Mouse (Mus musculus): Measurements from ENCODE around the gene Phyhd1. TPM values are rescaled to one million over a fixed set of nuclear protein-coding genes. Genes with fewer than 3 reads are reported as not detected.

Phyhd1 gene
- polyA plus RNA-seq, 1 experiment, result 62.7 TPM

DNA sequence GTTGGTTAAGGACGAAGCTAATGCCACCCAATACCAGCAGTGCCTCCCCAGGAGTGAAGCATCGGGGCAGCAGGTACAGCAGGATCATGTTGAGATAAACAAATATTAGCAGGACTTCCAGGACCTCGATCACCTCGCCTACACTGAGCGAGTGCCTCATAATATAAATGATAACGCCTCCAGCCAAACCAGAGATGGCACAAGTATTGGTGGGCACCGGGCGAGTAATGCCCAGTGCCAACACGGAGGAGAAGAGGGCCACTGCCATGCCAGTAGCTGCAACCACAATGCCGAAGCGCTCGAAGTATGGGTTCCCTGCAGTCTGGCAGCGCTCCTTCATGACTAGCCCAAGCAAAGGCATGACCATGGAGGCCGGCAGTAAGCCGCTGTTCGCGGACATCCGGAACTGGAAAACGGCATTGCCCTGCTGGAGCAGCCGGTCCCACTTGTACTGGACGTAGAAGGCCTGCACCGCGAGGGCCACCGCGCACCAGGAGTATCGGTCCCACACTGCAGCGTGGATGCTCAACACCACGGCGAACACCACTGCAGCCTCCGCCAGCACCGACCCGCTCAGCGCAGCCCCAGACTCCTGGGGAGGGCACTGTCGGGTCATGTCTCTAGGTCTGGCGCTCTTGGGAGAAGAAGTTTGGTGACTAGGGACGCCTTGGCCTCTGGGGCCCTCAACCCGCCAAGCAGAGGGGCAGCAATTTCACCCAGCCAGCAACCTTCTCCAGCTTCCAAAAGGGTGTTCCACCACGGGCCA lies 19.6 kb downstream of the Phyhd1 start:
- DNase-seq (ENCODE audit: low read depth), result no peak

DNA sequence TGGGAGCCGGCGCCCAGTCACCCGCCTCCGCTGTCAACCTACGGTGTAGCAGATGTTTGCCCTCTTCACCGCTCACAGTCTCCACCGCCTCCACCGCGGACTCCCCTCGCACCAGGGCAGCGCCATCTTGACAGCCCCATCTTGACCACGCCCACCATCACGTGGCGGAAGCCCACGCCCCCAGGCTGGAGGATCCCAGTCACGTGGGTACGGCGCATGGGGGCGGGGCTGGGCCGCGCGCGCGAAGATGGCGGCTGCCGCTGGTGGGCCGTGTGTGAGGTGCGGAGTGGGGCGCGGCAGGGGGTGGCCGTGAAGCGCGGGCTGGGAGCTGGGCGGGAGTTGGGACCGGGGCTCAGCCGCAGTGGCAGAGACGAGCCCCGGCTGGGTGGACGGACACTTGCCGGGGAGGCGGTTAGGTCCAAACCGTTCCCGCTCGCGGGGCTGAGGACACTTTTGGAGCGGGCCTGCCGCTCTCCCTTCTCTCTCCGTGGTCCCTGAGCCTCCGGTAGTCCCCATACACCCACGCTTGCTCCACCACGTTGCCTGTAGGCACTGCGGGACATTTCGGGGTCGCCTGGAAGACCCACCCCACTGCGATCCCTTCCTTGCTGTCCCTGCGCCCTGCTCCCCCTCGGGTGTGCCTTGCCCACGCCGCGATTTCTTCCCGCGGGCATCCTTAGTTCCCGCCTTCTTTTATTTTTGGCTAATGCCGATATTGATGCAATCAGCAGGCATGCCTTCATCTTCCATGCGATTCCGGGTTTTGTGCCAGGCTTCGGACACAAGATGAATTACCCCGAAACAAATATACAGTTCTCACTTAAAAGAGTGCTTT lies 20.4 kb downstream of the Phyhd1 start, which contains the start of the genes Dolk and Nup188:
TSS of gene Dolk (minus strand) at position 143 of the 835 bp plus-strand sequence.
TSS of gene Nup188 (plus strand) at position 206 of the 835 bp plus-strand sequence.
- no peak for DNase-seq (ENCODE audit: low read depth)

DNA sequence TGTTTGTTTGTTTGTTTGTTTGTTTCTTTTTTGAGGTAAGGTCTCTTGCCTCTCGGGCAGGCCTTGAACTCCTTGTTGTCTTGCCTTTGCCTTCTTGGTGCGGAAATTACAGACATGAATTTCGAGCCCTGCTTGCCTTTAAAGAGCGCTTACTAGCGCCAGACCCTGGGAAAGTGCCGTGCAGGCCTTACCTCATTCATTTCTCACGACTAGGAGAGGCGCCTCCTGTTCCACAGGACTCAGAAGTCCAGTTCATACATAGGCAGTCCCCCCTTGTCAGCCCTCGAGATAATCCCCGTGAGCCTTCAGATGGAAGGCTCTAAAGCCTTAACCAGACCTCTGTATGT lies 21.0 kb downstream of the Phyhd1 start:
- no peak for DNase-seq (ENCODE audit: low read depth)

DNA sequence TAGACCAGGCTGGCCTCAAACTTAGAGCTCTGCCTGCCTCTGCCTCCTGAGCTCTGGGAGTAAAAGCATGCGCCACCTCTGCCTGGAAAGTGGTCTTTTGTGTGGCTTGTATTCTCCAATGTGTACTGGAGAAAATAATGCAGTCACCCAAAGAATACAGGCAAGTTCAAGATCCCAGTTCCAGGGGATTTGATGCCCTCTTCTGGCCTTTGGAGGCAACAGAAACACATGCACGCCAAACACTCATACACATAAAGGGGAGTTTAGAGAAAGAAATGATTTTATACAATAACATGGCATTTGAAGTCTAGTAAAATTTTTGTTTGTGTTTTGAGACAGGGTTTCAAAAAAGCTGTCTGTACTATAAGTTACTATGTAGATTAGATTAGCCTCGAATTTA lies 33.5 kb downstream of the Phyhd1 start:
- DNase-seq (ENCODE audit: low read depth), result no peak

DNA sequence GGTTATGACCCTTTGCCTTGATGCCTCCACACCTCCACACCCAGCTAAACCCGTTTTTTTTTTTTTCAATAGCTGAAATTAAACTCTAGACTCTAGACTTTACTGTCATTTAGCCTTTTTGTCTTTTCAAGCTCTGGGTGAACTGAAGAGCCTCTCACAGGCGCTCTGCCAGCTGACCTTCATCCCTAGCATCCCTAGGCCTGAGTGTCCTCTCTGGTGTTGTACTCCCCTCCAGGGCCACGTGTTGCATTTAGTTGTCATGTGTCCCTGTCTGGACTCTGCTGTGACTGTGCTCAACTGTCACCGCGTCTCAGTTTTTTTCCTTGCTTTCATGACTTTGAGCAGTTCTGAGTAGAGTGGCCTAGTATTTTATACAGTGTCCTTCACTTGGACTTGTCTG lies 34.0 kb downstream of the Phyhd1 start:
- DNase-seq (ENCODE audit: low read depth), result no peak

DNA sequence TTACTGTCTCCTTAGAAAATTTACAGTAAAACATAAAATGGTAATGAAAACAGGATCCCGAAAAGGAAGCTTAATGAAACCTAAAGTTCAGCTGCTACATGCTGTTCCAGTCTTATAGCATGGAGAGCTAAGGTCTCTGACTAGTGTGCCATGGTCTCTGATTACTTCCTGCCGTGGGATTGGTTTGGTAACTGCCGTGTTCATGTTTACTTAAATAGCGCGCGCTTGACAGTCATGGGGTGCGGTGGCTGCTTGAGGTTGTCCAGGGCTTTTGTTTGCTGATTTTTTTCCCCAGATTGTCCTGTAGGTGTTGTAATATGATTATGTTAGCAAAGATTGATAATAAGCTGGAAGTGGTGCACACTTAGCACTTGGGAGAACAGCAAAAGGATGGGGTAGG lies 40.1 kb downstream of the Phyhd1 start:
- DNase-seq (ENCODE audit: low read depth), result no peak

DNA sequence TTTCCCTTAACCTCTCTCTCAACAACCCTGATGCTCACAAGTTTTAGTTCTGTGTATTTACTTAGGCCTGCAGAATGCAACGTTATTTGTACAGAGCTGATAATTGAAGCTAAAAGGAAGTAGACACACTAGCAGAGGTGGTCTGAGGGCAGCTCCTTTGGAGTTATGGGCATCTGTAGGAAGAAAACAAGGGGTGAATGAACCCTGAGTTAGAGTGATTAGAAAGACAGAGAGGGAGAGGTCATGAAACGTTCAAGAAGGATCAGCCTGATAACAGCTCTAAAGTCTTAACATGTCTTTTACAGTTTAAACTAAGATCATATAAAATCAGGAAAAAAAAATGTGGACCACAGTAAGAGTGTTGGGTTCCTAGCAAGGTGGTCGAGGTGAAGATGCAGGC lies 43.3 kb downstream of the Phyhd1 start:
- DNase-seq (ENCODE audit: low read depth), result no peak

DNA sequence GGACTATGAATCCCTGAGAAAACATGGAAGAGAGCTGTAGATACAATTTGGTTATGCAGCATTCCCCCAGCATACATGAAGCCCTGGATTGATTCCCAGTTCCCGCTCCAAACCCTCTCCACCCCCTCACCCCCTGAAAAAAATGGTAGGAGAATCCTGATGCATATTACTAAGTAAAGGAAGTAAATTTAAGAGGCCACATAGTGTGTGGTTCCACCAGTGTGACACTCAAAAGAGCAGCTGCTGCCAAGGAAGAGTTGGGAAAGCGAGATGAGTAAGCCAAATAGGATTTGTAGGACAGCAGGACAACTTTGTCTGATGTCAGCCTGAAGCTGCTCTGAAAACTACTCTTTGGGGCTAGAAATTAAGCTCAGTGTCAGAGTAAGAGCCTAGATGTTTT lies 45.5 kb downstream of the Phyhd1 start:
- DNase-seq (ENCODE audit: low read depth), result peak; percentile 37

DNA sequence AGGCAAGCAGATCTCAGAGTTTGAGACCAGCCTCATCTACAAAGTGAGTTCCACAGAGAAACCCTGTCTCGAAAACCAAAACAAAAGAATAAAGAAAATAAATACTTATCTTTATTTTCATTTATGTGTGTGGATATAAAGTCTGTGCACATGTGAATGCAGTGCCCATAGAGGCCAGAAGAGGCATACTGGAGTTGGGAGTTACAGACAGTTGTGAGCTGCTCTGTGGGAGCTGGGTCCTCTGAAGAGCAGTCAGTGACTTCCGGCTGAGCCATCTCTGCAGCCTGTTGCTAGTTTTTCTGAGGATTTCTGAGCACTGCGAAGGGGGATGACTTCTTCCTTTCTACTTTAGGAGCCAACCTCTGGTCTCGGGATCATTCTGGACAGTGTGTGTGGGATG lies 50.1 kb downstream of the Phyhd1 start:
- DNase-seq (ENCODE audit: low read depth), result no peak

DNA sequence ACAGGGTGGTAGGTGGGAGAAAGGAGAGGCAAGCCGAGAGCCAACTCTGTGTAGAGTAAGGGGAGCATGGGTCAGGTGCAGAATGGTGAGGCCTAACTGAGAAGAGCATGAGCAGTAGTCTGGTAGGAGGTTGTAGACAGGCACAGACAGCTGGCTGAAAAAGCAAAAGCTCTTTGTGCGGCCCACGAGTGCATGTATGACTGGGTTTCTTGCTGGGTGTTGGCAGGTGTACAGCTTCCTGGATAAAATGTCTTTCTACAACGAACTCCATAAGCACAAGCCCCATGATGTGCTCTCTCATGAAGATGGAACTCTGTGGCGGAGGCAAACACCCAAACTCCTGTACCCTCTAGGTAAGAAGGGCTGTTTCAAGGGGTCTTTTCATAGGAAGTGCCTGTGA lies 51.0 kb downstream of the Phyhd1 start:
- DNase-seq (ENCODE audit: low read depth), result no peak

DNA sequence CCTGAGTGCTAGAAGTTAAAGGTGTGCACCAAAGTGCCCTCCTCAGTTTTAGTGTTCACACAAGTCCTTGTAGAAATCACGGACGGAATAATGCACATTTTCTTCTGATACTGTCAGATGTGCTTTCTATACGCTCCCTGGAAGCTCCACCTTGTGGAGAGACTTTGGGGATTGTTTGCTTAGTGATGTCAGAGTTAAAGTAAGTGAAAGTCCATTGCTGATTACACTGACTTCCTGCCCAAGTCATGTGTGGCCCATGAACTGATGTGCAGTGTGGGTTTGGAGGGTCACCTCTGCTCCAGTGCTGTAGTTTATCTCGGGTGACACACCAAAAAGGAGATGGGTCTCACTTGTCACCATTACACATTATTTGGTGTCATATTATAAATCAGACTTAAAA lies 53.3 kb downstream of the Phyhd1 start:
- DNase-seq (ENCODE audit: low read depth), result no peak

DNA sequence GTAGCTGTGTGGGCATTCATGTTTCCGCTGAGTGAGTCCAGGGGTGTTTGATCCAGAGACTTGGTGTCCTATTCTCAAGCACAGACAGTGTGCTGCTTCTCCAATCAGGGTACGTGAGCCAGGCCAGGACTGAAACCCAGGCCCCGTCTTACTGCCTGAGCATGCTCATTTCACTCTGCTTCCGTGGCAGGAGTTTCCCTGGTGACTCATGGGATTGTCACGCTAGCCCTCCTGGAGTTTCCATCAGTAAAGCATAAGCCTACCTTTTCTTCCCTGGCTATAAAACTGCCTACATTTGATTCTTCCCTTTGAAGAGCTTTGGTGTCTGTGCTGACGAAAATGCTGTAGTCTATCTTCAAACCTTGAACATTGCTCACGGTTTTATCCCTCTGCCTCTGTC lies 57.1 kb downstream of the Phyhd1 start:
- DNase-seq (ENCODE audit: low read depth), result no peak

DNA sequence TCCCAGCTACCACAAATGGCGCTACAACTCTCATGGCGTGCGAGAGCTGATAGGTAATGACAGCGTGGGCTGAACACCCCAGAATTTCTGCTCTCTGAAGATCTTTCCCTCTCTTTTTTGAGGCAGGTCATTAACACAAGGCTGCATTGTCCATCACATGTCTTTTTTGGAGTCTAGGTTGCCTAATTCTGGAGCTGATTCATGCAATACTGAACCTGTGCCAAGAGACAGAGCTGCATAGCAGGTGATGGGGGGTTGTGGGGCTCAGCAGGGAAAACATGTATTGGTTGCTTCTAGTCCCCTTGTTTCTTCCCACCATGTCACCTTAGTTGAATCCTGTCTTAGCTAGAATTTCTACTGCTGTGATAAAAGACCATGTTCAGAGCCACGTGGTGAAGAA lies 59.3 kb downstream of the Phyhd1 start:
- no peak for DNase-seq (ENCODE audit: low read depth)

DNA sequence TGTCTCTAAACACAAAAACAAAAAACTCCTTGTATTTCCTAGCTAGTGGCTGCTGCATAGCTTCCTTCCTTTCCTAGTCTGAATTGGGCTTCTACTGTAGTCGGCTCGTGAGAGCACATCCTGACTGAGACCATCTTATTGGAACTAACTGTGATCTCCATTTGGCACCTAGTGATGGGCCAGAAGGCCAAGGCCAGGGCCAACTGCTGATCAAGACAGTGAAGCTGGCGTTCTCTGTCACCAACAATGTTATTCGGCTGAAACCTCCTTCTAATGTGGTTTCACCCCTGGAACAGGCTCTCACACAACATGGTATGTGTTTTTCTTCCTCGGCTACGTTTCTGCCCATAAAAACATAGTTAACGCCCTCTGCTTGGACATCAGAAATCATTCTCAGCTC lies 61.3 kb downstream of the Phyhd1 start:
- DNase-seq (ENCODE audit: low read depth), result no peak

DNA sequence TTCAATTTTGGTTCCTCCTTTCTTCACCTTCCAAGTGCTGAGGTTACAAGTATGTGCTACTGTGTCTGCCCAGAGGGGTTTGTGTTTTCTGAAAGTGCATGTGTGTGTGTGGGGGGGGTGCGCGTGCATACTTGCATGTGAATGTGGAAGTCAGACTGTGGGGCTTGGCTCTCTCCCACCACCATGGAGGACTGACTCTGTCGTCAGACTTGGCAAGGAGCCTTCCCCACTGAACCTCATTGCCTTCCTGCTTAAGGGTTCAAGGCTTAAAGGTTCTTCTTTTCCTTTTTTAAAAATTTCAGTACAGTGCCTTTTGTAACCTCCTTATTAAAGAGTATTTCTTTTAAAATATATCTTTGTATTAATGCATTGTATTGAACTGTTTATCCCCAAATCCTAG lies 62.8 kb downstream of the Phyhd1 start:
- no peak for DNase-seq (ENCODE audit: low read depth)

Other genes starting within 250 kb of the Phyhd1 start
- gene Wdr34, start 217.3 kb upstream of the Phyhd1 start, polyA plus RNA-seq (2012; rRNA removed), result 37.6 and 45.3 TPM in 2 replicates
- gene Set, start 208.8 kb upstream of the Phyhd1 start, polyA plus RNA-seq (2012; rRNA removed), result 28.5 and 37.2 TPM in 2 replicates
- 9.1 and 12.3 TPM in 2 replicates for gene Pkn3, start 188.5 kb upstream of the Phyhd1 start, polyA plus RNA-seq (2012; rRNA removed)
- 56.4 and 66.5 TPM in 2 replicates for gene Zdhhc12, start 172.6 kb upstream of the Phyhd1 start, polyA plus RNA-seq (2012; rRNA removed)
- 58.1 TPM in 2 replicates for gene Zer1, start 141.6 kb upstream of the Phyhd1 start, polyA plus RNA-seq (2012; rRNA removed)
- 47.7 and 59.5 TPM in 2 replicates for gene Tbc1d13, start 132.5 kb upstream of the Phyhd1 start, polyA plus RNA-seq (2012; rRNA removed)
- gene Endog, start 94.7 kb upstream of the Phyhd1 start, polyA plus RNA-seq (2012; rRNA removed), result 40.8 and 41.5 TPM in 2 replicates
- gene Spout1, start 87.7 kb upstream of the Phyhd1 start, polyA plus RNA-seq (2012; rRNA removed), result 24.3 and 27.3 TPM in 2 replicates
- 83.0 and 87.2 TPM in 2 replicates for gene Kyat1, start 60.4 kb upstream of the Phyhd1 start, polyA plus RNA-seq (2012; rRNA removed)
- gene Lrrc8a, start 28.5 kb upstream of the Phyhd1 start, polyA plus RNA-seq (2012; rRNA removed), result 28.4 and 29.3 TPM in 2 replicates
- gene Gm28035, start 25.6 kb upstream of the Phyhd1 start, polyA plus RNA-seq (2012; rRNA removed), result 9.6 and 11.8 TPM in 2 replicates
- gene Gm28038, start 14.8 kb downstream of the Phyhd1 start, polyA plus RNA-seq (2012; rRNA removed), result not detected in 2 replicates
- gene Dolk, start 20.1 kb downstream of the Phyhd1 start, polyA plus RNA-seq (2012; rRNA removed), result 48.2 and 83.0 TPM in 2 replicates
- 28.9 and 30.4 TPM in 2 replicates for gene Nup188, start 20.2 kb downstream of the Phyhd1 start, polyA plus RNA-seq (2012; rRNA removed)
- gene Sh3glb2, start 93.1 kb downstream of the Phyhd1 start, polyA plus RNA-seq (2012; rRNA removed), result 284 and 342 TPM in 2 replicates
- 49.5 and 66.9 TPM in 2 replicates for gene Miga2, start 98.0 kb downstream of the Phyhd1 start, polyA plus RNA-seq (2012; rRNA removed)
- gene Dolpp1, start 126.1 kb downstream of the Phyhd1 start, polyA plus RNA-seq (2012; rRNA removed), result 42.7 and 51.6 TPM in 2 replicates
- 112 and 133 TPM in 2 replicates for gene Crat, start 149.6 kb downstream of the Phyhd1 start, polyA plus RNA-seq (2012; rRNA removed)
- 176 and 210 TPM in 2 replicates for gene Ptpa, start 149.8 kb downstream of the Phyhd1 start, polyA plus RNA-seq (2012; rRNA removed)
- 8.2 and 9.0 TPM in 2 replicates for gene Ier5l, start 208.0 kb downstream of the Phyhd1 start, polyA plus RNA-seq (2012; rRNA removed)